Mouse (Mus musculus) ES-E14 (cell line): ENCODE data around the gene Cux1. TPM values are rescaled to one million over a fixed set of nuclear protein-coding genes. Genes with fewer than 3 reads are reported as not detected.

Source experiments
- DNase-seq: peaks from one replicate; pipeline ENCODE4 v3.0.0-alpha.2; 2013; ENCODE audit warnings: low read depth, low spot score
- H3K27ac ChIP-seq: 2 replicates; pipeline ENCODE4 v1.5.1; 2012; ENCODE audit warnings: low read depth, mild to moderate bottlenecking, low read length, moderate library complexity, mixed read lengths; ENCODE audit not compliant: poor library complexity, insufficient read depth, severe bottlenecking
- H3K36me3 ChIP-seq: 2 replicates; pipeline ENCODE4 v1.6.1; 2012; ENCODE audit warnings: mild to moderate bottlenecking, low read length, moderate library complexity, mixed read lengths; ENCODE audit not compliant: control insufficient read depth, poor library complexity, insufficient read depth, severe bottlenecking
- H3K4me1 ChIP-seq, 2 experiments: fragments of 150-350 bp in 1 of 2; sonication (generic) in 1 of 2; 2 replicates each; pipeline ENCODE4 v1.6.1; 2012; ENCODE audit warnings: low read length in 2 of 2, mild to moderate bottlenecking in 1 of 2, mixed read lengths in 1 of 2; ENCODE audit not compliant: control insufficient read depth in 2 of 2, insufficient read depth in 2 of 2, poor library complexity in 1 of 2
- H3K4me3 ChIP-seq, 2 experiments: fragments of 150-350 bp in 1 of 2; sonication (generic) in 1 of 2; 2 replicates each; pipeline ENCODE4 v1.5.1; 2012; ENCODE audit warnings: low read length in 2 of 2, low read depth in 1 of 2, mild to moderate bottlenecking in 1 of 2, mixed read lengths in 1 of 2; ENCODE audit not compliant: insufficient read depth in 1 of 2, poor library complexity in 1 of 2, severe bottlenecking in 1 of 2
- H3K9ac ChIP-seq: 2 replicates; pipeline ENCODE4 v1.6.1; 2012; ENCODE audit warnings: low read depth, mild to moderate bottlenecking, low read length, mixed read lengths; ENCODE audit not compliant: poor library complexity, insufficient read depth, severe bottlenecking
- H3K9me3 ChIP-seq: fragments of 150-350 bp; sonication (generic); 2 replicates; pipeline ENCODE4 v1.6.1; 2012; ENCODE audit warnings: low read depth, mild to moderate bottlenecking, low read length; ENCODE audit not compliant: control insufficient read depth, insufficient read depth
- CHD2 ChIP-seq: IDR thresholded peaks from 2 replicates; pipeline ENCODE4 v1.6.1; 2014; ENCODE audit warnings: mild to moderate bottlenecking, low read depth, low read length, inconsistent platforms
- HCFC1 ChIP-seq: IDR thresholded peaks from 2 replicates; pipeline ENCODE4 v1.6.1; 2012; ENCODE audit warnings: low read length, inconsistent platforms, borderline replicate concordance; ENCODE audit not compliant: insufficient read depth
- MAFK ChIP-seq: IDR thresholded peaks from 2 replicates; pipeline ENCODE4 v1.6.1; 2014; ENCODE audit warnings: mild to moderate bottlenecking, low read depth, low read length, inconsistent platforms; ENCODE audit not compliant: insufficient read depth
- ZC3H11A ChIP-seq: IDR thresholded peaks from 2 replicates; pipeline ENCODE4 v1.6.1; 2012; ENCODE audit warnings: low read depth, mild to moderate bottlenecking, inconsistent platforms, low read length, borderline replicate concordance
- ZNF384 ChIP-seq: IDR thresholded peaks from 2 replicates; pipeline ENCODE4 v1.6.1; 2012; ENCODE audit warnings: low read depth, low read length, inconsistent platforms
- in situ Hi-C, 2 experiments: fragments of 600-800 bp; cut with MboI; formaldehyde crosslinking; loops; one replicate each; pipeline ENCODE4 v1.15.1; 2025; ENCODE audit warnings: low sequenced_read_pairs in 2 of 2, inconsistent platforms in 1 of 2; ENCODE audit not compliant: unreplicated experiment in 2 of 2
- total RNA-seq: library from RNA; depleted of rRNA; stranded (reverse); fragments of 300-350 nt; gene quantifications from 2 replicates; pipeline ENCODE4 v1.2.3, GENCODE M21; 2012

Cux1 gene
- total RNA-seq, 1 experiment: 23.6 TPM

- no peak for DNase-seq
- Histone ChIP-seq H3K4me1 (0 out of 4 replicates have a peak, but pooled peaks cover 0 to 2% of the 10 kb centered on the region in 2 experiments), H3K27ac (no peak overlapping the region), H3K9ac (no peak overlapping the region), H3K9me3 (no peaks in the 10 kb centered on the region), H3K4me3 (no peak overlapping the region), H3K36me3 (no peaks in the 10 kb centered on the region; the same call in 1 of the 2 replicates)
- TF ChIP-seq MAFK (no peak), ZNF384 (no peak), ZC3H11A (no peak), HCFC1 (no peak), CHD2 (no peak)
- in situ Hi-C loops: no loop called here
Observed at GRCm38 (mm10) chr5:136377101-136377500, 190.2 kb downstream of the Cux1 start.

- Histone ChIP-seq H3K4me1 (0 out of 4 replicates have a peak, but pooled peaks cover 0 to 2% of the 10 kb centered on the region in 2 experiments), H3K36me3 (peaks cover 3% of the 10 kb centered on the region; the same call in 1 of the 2 replicates), H3K9me3 (no peaks in the 10 kb centered on the region), H3K27ac (no peak overlapping the region), H3K4me3 (no peak overlapping the region), H3K9ac (no peak overlapping the region)
- DNase-seq: no peak
- in situ Hi-C loops: no loop called here
- TF ChIP-seq HCFC1 (no peak), MAFK (no peak), CHD2 (no peak), ZC3H11A (no peak), ZNF384 (no peak)
Observed at GRCm38 (mm10) chr5:136375350-136375749, 191.9 kb downstream of the Cux1 start.

- Histone ChIP-seq H3K9ac (no peak overlapping the region), H3K4me3 (no peak overlapping the region), H3K36me3 (peaks cover 8% of the 10 kb centered on the region; the same call in 1 of the 2 replicates), H3K4me1 (0 out of 4 replicates have a peak, but pooled peaks cover 0 to 2% of the 10 kb centered on the region in 2 experiments), H3K9me3 (no peaks in the 10 kb centered on the region), H3K27ac (no peak overlapping the region)
- TF ChIP-seq ZNF384: no peak
- no peak for TF ChIP-seq HCFC1
- no peak for TF ChIP-seq MAFK
- TF ChIP-seq CHD2: no peak
- no peak for TF ChIP-seq ZC3H11A
- no peak for DNase-seq
- in situ Hi-C loops: no loop called here
Observed at GRCm38 (mm10) chr5:136372276-136372675, 195.0 kb downstream of the Cux1 start.

GRCm38 (mm10) chr5:136363421-136363820, 203.9 kb downstream of the Cux1 start:
- no peak for DNase-seq
- Histone ChIP-seq H3K4me3 (no peak overlapping the region), H3K27ac (no peak overlapping the region), H3K9me3 (no peaks in the 10 kb centered on the region), H3K4me1 (no peaks in the 10 kb centered on the region), H3K9ac (no peak overlapping the region), H3K36me3 (peaks cover 4% of the 10 kb centered on the region; the same call in 1 of the 2 replicates)
- TF ChIP-seq CHD2: no peak
- TF ChIP-seq HCFC1: no peak
- TF ChIP-seq ZNF384: no peak
- no peak for TF ChIP-seq MAFK
- no peak for TF ChIP-seq ZC3H11A
- in situ Hi-C loops: no loop called here
